Mouse (Mus musculus) cortical plate, adult 2 months (tissue): ENCODE data around the gene Mettl7b. TPM values are rescaled to one million over a fixed set of nuclear protein-coding genes. Genes with fewer than 3 reads are reported as not detected.
A peak's percentile ranks its signal among the peaks of the same experiment; 100 is the strongest.

Experiments
- H3K27ac ChIP-seq: fragments of 200-500 bp; 2 replicates; pipeline ENCODE4 v1.5.1; 2012; ENCODE audit warnings: low read length, control low read depth, inconsistent platforms; ENCODE audit not compliant: insufficient read depth
- H3K4me1 ChIP-seq: fragments of 200-500 bp; 2 replicates; pipeline ENCODE4 v1.6.1; 2011; ENCODE audit warnings: low read length; ENCODE audit not compliant: control insufficient read depth, insufficient read depth
- H3K4me3 ChIP-seq: fragments of 200-500 bp; 2 replicates; pipeline ENCODE4 v1.5.1; 2011; ENCODE audit warnings: mild to moderate bottlenecking, low read length, control low read depth; ENCODE audit not compliant: insufficient read depth
- CTCF ChIP-seq: fragments of 200-500 bp; IDR thresholded peaks from 2 replicates; pipeline ENCODE4 v1.5.1; 2011; ENCODE audit warnings: mild to moderate bottlenecking, control low read depth, low read length; ENCODE audit not compliant: insufficient read depth; ENCODE audit errors: extremely low read depth
- POLR2A ChIP-seq: fragments of 200-500 bp; IDR thresholded peaks from 2 replicates; pipeline ENCODE4 v1.6.1; 2011; ENCODE audit warnings: mild to moderate bottlenecking, low read length, control low read depth; ENCODE audit not compliant: insufficient read depth; ENCODE audit errors: extremely low read depth
- polyA plus RNA-seq: library from polyadenylated mRNA; depleted of rRNA; stranded (reverse); fragments of >200 nt; gene quantifications from 2 replicates; pipeline ENCODE4 v1.2.3, GENCODE M21; 2012

The Mettl7b gene
- polyA plus RNA-seq, 1 experiment: not detected

GRCm38 (mm10) chr10:128980644-128981365 lies 20.0 kb upstream of the Mettl7b start:
- Histone ChIP-seq H3K4me1 (peaks cover 1% of the 10 kb centered on the region; the same call in 1 of the 2 replicates), H3K4me3 (no peak overlapping the region), H3K27ac (no peak overlapping the region)
- TF ChIP-seq POLR2A (no peak), CTCF (no peak)

GRCm38 (mm10) chr10:128977522-128978114 lies 16.8 kb upstream of the Mettl7b start:
- no peak overlapping the region for H3K4me3 ChIP-seq
- H3K27ac ChIP-seq: no peak overlapping the region
- H3K4me1 ChIP-seq: peaks cover 1% of the 10 kb centered on the region; the same call in 1 of the 2 replicates
- TF ChIP-seq CTCF (peak; percentile 92), POLR2A (no peak)

GRCm38 (mm10) chr10:128976395-128976794 lies 15.6 kb upstream of the Mettl7b start:
- no peak overlapping the region for H3K27ac ChIP-seq
- TF ChIP-seq CTCF (no peak), POLR2A (no peak)
- no peak overlapping the region for H3K4me3 ChIP-seq
- peaks cover 1% of the 10 kb centered on the region; the same call in 1 of the 2 replicates for H3K4me1 ChIP-seq

- no peak overlapping the region for H3K4me3 ChIP-seq
- TF ChIP-seq CTCF: no peak
- TF ChIP-seq POLR2A: no peak
These were observed 12.1 kb upstream of the Mettl7b start for GRCm38 (mm10) chr10:128972841-128973240.

GRCm38 (mm10) chr10:128970740-128971250 lies 10.0 kb upstream of the Mettl7b start:
- TF ChIP-seq POLR2A: no peak
- TF ChIP-seq CTCF: no peak
- Histone ChIP-seq H3K4me3 (no peak overlapping the region), H3K4me1 (no peaks in the 10 kb centered on the region), H3K27ac (no peak overlapping the region)

More at GRCm38 (mm10) chr10:128972841-128973240, 12.1 kb upstream of the Mettl7b start:
- H3K27ac ChIP-seq: no peak overlapping the region
- H3K4me1 ChIP-seq: peaks cover 1% of the 10 kb centered on the region; the same call in 1 of the 2 replicates

GRCm38 (mm10) chr10:128968341-128968749 lies 7.6 kb upstream of the Mettl7b start:
- Histone ChIP-seq H3K4me3 (no peak overlapping the region), H3K4me1 (no peaks in the 10 kb centered on the region), H3K27ac (no peak overlapping the region)
- no peak for TF ChIP-seq CTCF
- TF ChIP-seq POLR2A: no peak

- H3K27ac ChIP-seq: no peak overlapping the region
- no peak for TF ChIP-seq POLR2A
- TF ChIP-seq CTCF: no peak
- no peak overlapping the region for H3K4me3 ChIP-seq
- no peaks in the 10 kb centered on the region for H3K4me1 ChIP-seq
These were observed 5.1 kb upstream of the Mettl7b start for GRCm38 (mm10) chr10:128965871-128966270.

GRCm38 (mm10) chr10:128964961-128965360 lies 4.2 kb upstream of the Mettl7b start:
- Histone ChIP-seq H3K4me1 (no peaks in the 10 kb centered on the region), H3K4me3 (no peak overlapping the region), H3K27ac (no peak overlapping the region)
- TF ChIP-seq POLR2A (no peak), CTCF (no peak)

GRCm38 (mm10) chr10:128960142-128960541 lies 646 bp downstream of the Mettl7b start:
- TF ChIP-seq CTCF (no peak), POLR2A (no peak)
- no peak overlapping the region for H3K4me3 ChIP-seq
- no peak overlapping the region for H3K27ac ChIP-seq
- no peaks in the 10 kb centered on the region for H3K4me1 ChIP-seq
